Mouse (Mus musculus) liver, adult 2 months (tissue): Measurements from ENCODE around the gene Ttc3. TPM values are rescaled to one million over a fixed set of nuclear protein-coding genes. Genes with fewer than 3 reads are reported as not detected.
"Not testable (repeated sequence)": the region's sequence is repeated elsewhere in the genome, so short reads cannot be mapped to it uniquely, and the experiment has no call there.

Experiments used
- DNase-seq: peaks from one replicate; pipeline ENCODE4 v3.0.0-alpha.2; 2011; ENCODE audit warnings: low read depth, low spot score; ENCODE audit errors: extremely low read depth
- H3K27ac ChIP-seq: fragments of 200-500 bp; replicated peaks from 2 replicates; pipeline ENCODE4 v1.5.1; 2012; ENCODE audit warnings: low read depth, mild to moderate bottlenecking, control low read depth, inconsistent platforms, low read length; ENCODE audit not compliant: insufficient read depth
- H3K27me3 ChIP-seq: fragments of 200-500 bp; 2 replicates; pipeline ENCODE4 v1.6.1; 2012; ENCODE audit warnings: mild to moderate bottlenecking, moderate library complexity, low read length, inconsistent platforms; ENCODE audit not compliant: control insufficient read depth, insufficient read depth
- H3K36me3 ChIP-seq: fragments of 200-500 bp; 2 replicates; pipeline ENCODE4 v1.6.1; 2012; ENCODE audit warnings: low read length, inconsistent platforms; ENCODE audit not compliant: control insufficient read depth, insufficient read depth
- H3K4me1 ChIP-seq: fragments of 200-500 bp; 2 replicates; pipeline ENCODE4 v1.6.1; 2011; ENCODE audit warnings: low read length; ENCODE audit not compliant: control insufficient read depth, insufficient read depth
- H3K4me3 ChIP-seq: fragments of 200-500 bp; 2 replicates; pipeline ENCODE4 v1.5.1; 2011; ENCODE audit warnings: low read depth, mild to moderate bottlenecking, control low read depth, low read length, moderate library complexity; ENCODE audit not compliant: insufficient read depth
- H3K79me2 ChIP-seq: fragments of 200-500 bp; 2 replicates; pipeline ENCODE4 v1.6.1; 2012; ENCODE audit warnings: inconsistent platforms, mild to moderate bottlenecking, low read length, moderate library complexity; ENCODE audit not compliant: control insufficient read depth, insufficient read depth
- H3K9ac ChIP-seq: fragments of 200-500 bp; 2 replicates; pipeline ENCODE4 v1.6.1; 2012; ENCODE audit warnings: low read depth, mild to moderate bottlenecking, control low read depth, inconsistent platforms, low read length
- CTCF ChIP-seq: fragments of 200-500 bp; IDR thresholded peaks from 2 replicates; pipeline ENCODE4 v1.5.1; 2011; ENCODE audit warnings: low read depth, low read length, control low read depth
- POLR2A ChIP-seq: fragments of 200-500 bp; IDR thresholded peaks from 2 replicates; pipeline ENCODE4 v1.6.1; 2011; ENCODE audit warnings: low read length, control low read depth; ENCODE audit not compliant: insufficient read depth; ENCODE audit errors: extremely low read depth
- WGBS: fragments of 180-500 bp; shearing (Covaris S2); methylation state at CpG from one replicate; pipeline ENCODE4 v1.1.7; 2018; 5-methylcytosine and 5-hydroxymethylcytosine counted together
- polyA plus RNA-seq: library from polyadenylated mRNA; depleted of rRNA; stranded (reverse); fragments of >200 nt; gene quantifications from 2 replicates; pipeline ENCODE4 v1.2.3, GENCODE M21; 2012
- total RNA-seq: library from RNA; depleted of rRNA; stranded (reverse); fragments of >200 nt; gene quantifications from 2 replicates; pipeline ENCODE4 v1.2.3, GENCODE M21; 2014

Gene Ttc3
- total and polyA plus RNA-seq, 2 experiments, result 9.3 to 26.7 TPM

- WGBS, result 90% methylated on average over 5 of the region's 5 CpGs
- no peaks in the 10 kb centered on the region for H3K79me2 ChIP-seq
- no peaks in the 10 kb centered on the region for H3K36me3 ChIP-seq
- H3K27me3 ChIP-seq, result no peaks in the 10 kb centered on the region
- no peak for DNase-seq
- TF ChIP-seq POLR2A (no peak), CTCF (no peak)
- no peak overlapping the region for H3K9ac ChIP-seq
- H3K4me1 ChIP-seq, result peaks cover 3% of the 10 kb centered on the region; the same call in 1 of the 2 replicates
- no peak overlapping the region for H3K27ac ChIP-seq
- H3K4me3 ChIP-seq, result no peak overlapping the region
Observed at GRCm38 (mm10) chr16:94330429-94330828, 40.0 kb upstream of the Ttc3 start.

- Histone ChIP-seq H3K9ac (no peak overlapping the region), H3K27me3 (no peaks in the 10 kb centered on the region), H3K36me3 (no peaks in the 10 kb centered on the region), H3K4me3 (no peak overlapping the region), H3K4me1 (peaks cover 3% of the 10 kb centered on the region; the same call in 1 of the 2 replicates), H3K27ac (no peak overlapping the region), H3K79me2 (no peaks in the 10 kb centered on the region)
- TF ChIP-seq POLR2A (no peak), CTCF (no peak)
- DNase-seq, result no peak
- 86% methylated on average over 9 of the region's 9 CpGs for WGBS
Observed at GRCm38 (mm10) chr16:94331233-94331885, 39.1 kb upstream of the Ttc3 start.

- DNase-seq, result peak; percentile 46
- Histone ChIP-seq H3K27ac (no peak overlapping the region), H3K4me3 (no peak overlapping the region), H3K27me3 (no peaks in the 10 kb centered on the region), H3K9ac (no peak overlapping the region), H3K79me2 (no peaks in the 10 kb centered on the region), H3K36me3 (no peaks in the 10 kb centered on the region), H3K4me1 (peaks cover 3% of the 10 kb centered on the region; the same call in 1 of the 2 replicates)
- 61% methylated on average over 5 of the region's 5 CpGs for WGBS
- TF ChIP-seq CTCF (peak; percentile 91), POLR2A (no peak)
Observed at GRCm38 (mm10) chr16:94331886-94332252, 38.5 kb upstream of the Ttc3 start.

GRCm38 (mm10) chr16:94335656-94336055, 34.8 kb upstream of the Ttc3 start:
- 76% methylated on average over 5 of the region's 5 CpGs for WGBS
- H3K36me3 ChIP-seq, result no peaks in the 10 kb centered on the region
- no peak overlapping the region for H3K4me3 ChIP-seq
- DNase-seq, result no peak
- no peak overlapping the region for H3K9ac ChIP-seq
- H3K4me1 ChIP-seq, result no peaks in the 10 kb centered on the region
- TF ChIP-seq CTCF (no peak), POLR2A (no peak)
- no peaks in the 10 kb centered on the region for H3K79me2 ChIP-seq
- H3K27ac ChIP-seq, result no peak overlapping the region
- H3K27me3 ChIP-seq, result no peaks in the 10 kb centered on the region

GRCm38 (mm10) chr16:94339164-94340160, 31.0 kb upstream of the Ttc3 start:
- H3K9ac ChIP-seq, H3K36me3 ChIP-seq, DNase-seq, H3K4me1 ChIP-seq, H3K79me2 ChIP-seq, H3K27ac ChIP-seq, H3K4me3 ChIP-seq, H3K27me3 ChIP-seq: not testable (repeated sequence)
- WGBS, result 93% methylated on average over 22 of the region's 22 CpGs
